Mouse (Mus musculus) neural tube, embryonic 14.5 days (tissue): ENCODE measurements at regions not wholly inside any gene's neighbourhood (a gene's known extent, or its start where the extent isn't known, plus 50 kb on each side); places are given as distances from the start of the nearest gene placed in this dataset.

Source experiments
- ATAC-seq: fragments of 200-750 bp; cut with Nextera tagmentation; 2 replicates; pipeline ENCODE4 v1.8.0; 2017; ENCODE audit warnings: low read depth, mild to moderate bottlenecking, moderate TSS enrichment, moderate library complexity
- H3K27ac ChIP-seq: fragments of 300-500 bp; sonication (generic); 2 replicates; pipeline ENCODE4 v1.5.1; 2014; ENCODE audit warnings: low read depth, mild to moderate bottlenecking, control low read depth, low read length, moderate library complexity, mixed read lengths
- H3K27me3 ChIP-seq: fragments of 300-500 bp; sonication (generic); 2 replicates; pipeline ENCODE4 v1.6.1; 2014; ENCODE audit warnings: low read length; ENCODE audit not compliant: control insufficient read depth, insufficient read depth
- H3K36me3 ChIP-seq: fragments of 300-500 bp; sonication (generic); 2 replicates; pipeline ENCODE4 v1.6.1; 2014; ENCODE audit warnings: low read length, mixed read lengths; ENCODE audit not compliant: control insufficient read depth, insufficient read depth
- H3K4me1 ChIP-seq: fragments of 300-500 bp; sonication (generic); 2 replicates; pipeline ENCODE4 v1.6.1; 2014; ENCODE audit warnings: low read length; ENCODE audit not compliant: control insufficient read depth, insufficient read depth
- H3K4me2 ChIP-seq: fragments of 300-500 bp; sonication (generic); 2 replicates; pipeline ENCODE4 v1.6.1; 2014; ENCODE audit warnings: mild to moderate bottlenecking, low read depth, low read length, control low read depth
- H3K4me3 ChIP-seq: fragments of 300-500 bp; sonication (generic); 2 replicates; pipeline ENCODE4 v1.5.1; 2014; ENCODE audit warnings: low read depth, low read length, control low read depth, mixed read lengths
- H3K9ac ChIP-seq: fragments of 300-500 bp; sonication (generic); replicated peaks from 2 replicates; pipeline ENCODE4 v1.6.1; 2014; ENCODE audit warnings: low read depth, mild to moderate bottlenecking, control low read depth, low read length, mixed read lengths
- H3K9me3 ChIP-seq: fragments of 300-500 bp; sonication (generic); 2 replicates; pipeline ENCODE4 v1.6.1; 2016; ENCODE audit warnings: low read length; ENCODE audit not compliant: control insufficient read depth
- WGBS: fragments of 180-500 bp; shearing (Covaris S2); extraction: QIAGEN DNeasy Blood & Tissue Kit; methylation state at CpG from one replicate; pipeline ENCODE4 v1.1.7; 2014; 5-methylcytosine and 5-hydroxymethylcytosine counted together

GRCm38 (mm10) chr19:32960196-32960947, 203.1 kb downstream of the Pten start:
- Histone ChIP-seq H3K27ac (no peak overlapping the region), H3K9me3 (no peaks in the 10 kb centered on the region), H3K27me3 (no peaks in the 10 kb centered on the region), H3K36me3 (no peaks in the 10 kb centered on the region), H3K4me2 (no peak overlapping the region), H3K4me1 (no peaks in the 10 kb centered on the region), H3K9ac (no peak overlapping the region), H3K4me3 (no peak overlapping the region)
- 70% methylated on average over 9 of the region's 9 CpGs for WGBS
- ATAC-seq = no peak

- H3K27ac ChIP-seq = no peak overlapping the region
- H3K4me1 ChIP-seq = no peaks in the 10 kb centered on the region
- no peak overlapping the region for H3K4me3 ChIP-seq
- no peak overlapping the region for H3K4me2 ChIP-seq
- no peaks in the 10 kb centered on the region for H3K27me3 ChIP-seq
- ATAC-seq = no peak
- no peak overlapping the region for H3K9ac ChIP-seq
- no peaks in the 10 kb centered on the region for H3K36me3 ChIP-seq
- 93% methylated on average over 5 of the region's 5 CpGs for WGBS
- H3K9me3 ChIP-seq = no peaks in the 10 kb centered on the region
These were observed 204.2 kb downstream of the Pten start for GRCm38 (mm10) chr19:32961525-32961924.

- no peak overlapping the region for H3K4me2 ChIP-seq
- H3K27ac ChIP-seq = no peak overlapping the region
- WGBS = 14% methylated on average over 1 of the region's 1 CpGs
- H3K4me1 ChIP-seq = no peaks in the 10 kb centered on the region
- no peak overlapping the region for H3K4me3 ChIP-seq
- H3K9me3 ChIP-seq = no peaks in the 10 kb centered on the region
- H3K36me3 ChIP-seq = no peaks in the 10 kb centered on the region
- H3K27me3 ChIP-seq = no peaks in the 10 kb centered on the region
- H3K9ac ChIP-seq = no peak overlapping the region
- ATAC-seq = no peak
These were observed 206.7 kb downstream of the Pten start for GRCm38 (mm10) chr19:32963983-32964382.

- H3K27ac ChIP-seq = no peak overlapping the region
- no peaks in the 10 kb centered on the region for H3K4me1 ChIP-seq
- no peak overlapping the region for H3K4me2 ChIP-seq
- H3K36me3 ChIP-seq = no peaks in the 10 kb centered on the region
- ATAC-seq = no peak
- no peaks in the 10 kb centered on the region for H3K9me3 ChIP-seq
- 82% methylated on average over 2 of the region's 2 CpGs for WGBS
- no peak overlapping the region for H3K9ac ChIP-seq
- no peaks in the 10 kb centered on the region for H3K27me3 ChIP-seq
- no peak overlapping the region for H3K4me3 ChIP-seq
These were observed 208.2 kb downstream of the Pten start for GRCm38 (mm10) chr19:32965488-32965887.

- no peak for ATAC-seq
- no peak overlapping the region for H3K4me3 ChIP-seq
- no peak overlapping the region for H3K9ac ChIP-seq
- no peaks in the 10 kb centered on the region for H3K4me1 ChIP-seq
- H3K36me3 ChIP-seq = no peaks in the 10 kb centered on the region
- no peak overlapping the region for H3K27ac ChIP-seq
- H3K4me2 ChIP-seq = no peak overlapping the region
- no peaks in the 10 kb centered on the region for H3K9me3 ChIP-seq
- H3K27me3 ChIP-seq = no peaks in the 10 kb centered on the region
- 58% methylated on average over 7 of the region's 7 CpGs for WGBS
These were observed 212.0 kb downstream of the Pten start for GRCm38 (mm10) chr19:32969213-32969776.

GRCm38 (mm10) chr19:32972116-32972515, 214.8 kb downstream of the Pten start:
- Histone ChIP-seq H3K27me3 (no peaks in the 10 kb centered on the region), H3K9me3 (no peaks in the 10 kb centered on the region), H3K36me3 (no peaks in the 10 kb centered on the region), H3K4me3 (no peak overlapping the region), H3K4me2 (no peak overlapping the region), H3K27ac (no peak overlapping the region), H3K9ac (no peak overlapping the region), H3K4me1 (no peaks in the 10 kb centered on the region)
- WGBS = 96% methylated on average over 6 of the region's 6 CpGs
- ATAC-seq = no peak

- ATAC-seq = no peak
- 88% methylated on average over 3 of the region's 3 CpGs for WGBS
- Histone ChIP-seq H3K4me3 (no peak overlapping the region), H3K9me3 (no peaks in the 10 kb centered on the region), H3K4me1 (no peaks in the 10 kb centered on the region), H3K9ac (no peak overlapping the region), H3K27ac (no peak overlapping the region), H3K4me2 (no peak overlapping the region), H3K36me3 (no peaks in the 10 kb centered on the region), H3K27me3 (no peaks in the 10 kb centered on the region)
These were observed 215.8 kb downstream of the Pten start for GRCm38 (mm10) chr19:32973130-32973529.

- no peaks in the 10 kb centered on the region for H3K4me1 ChIP-seq
- no peak overlapping the region for H3K9ac ChIP-seq
- ATAC-seq = no peak
- no peaks in the 10 kb centered on the region for H3K9me3 ChIP-seq
- H3K27ac ChIP-seq = no peak overlapping the region
- no peak overlapping the region for H3K4me2 ChIP-seq
- no peaks in the 10 kb centered on the region for H3K36me3 ChIP-seq
- 92% methylated on average over 4 of the region's 4 CpGs for WGBS
- no peaks in the 10 kb centered on the region for H3K27me3 ChIP-seq
- no peak overlapping the region for H3K4me3 ChIP-seq
These were observed 217.5 kb downstream of the Pten start for GRCm38 (mm10) chr19:32974778-32975240.

GRCm38 (mm10) chr19:32975303-32975702, 218.0 kb downstream of the Pten start:
- Histone ChIP-seq H3K27me3 (no peaks in the 10 kb centered on the region), H3K36me3 (no peaks in the 10 kb centered on the region), H3K27ac (no peak overlapping the region), H3K4me3 (no peak overlapping the region), H3K9me3 (no peaks in the 10 kb centered on the region), H3K9ac (no peak overlapping the region), H3K4me1 (no peaks in the 10 kb centered on the region), H3K4me2 (no peak overlapping the region)
- no peak for ATAC-seq
- 91% methylated on average over 5 of the region's 5 CpGs for WGBS
